Mouse (Mus musculus) ES-Bruce4 (cell line): ENCODE measurements around the gene Smg1. TPM values are rescaled to one million over a fixed set of nuclear protein-coding genes. Genes with fewer than 3 reads are reported as not detected.

ENCODE experiments used
- H3K27ac ChIP-seq: 2 replicates; pipeline ENCODE4 v1.5.1; 2012; ENCODE audit warnings: low read length, inconsistent platforms; ENCODE audit not compliant: insufficient read depth
- H3K27me3 ChIP-seq: 2 replicates; pipeline ENCODE4 v1.6.1; 2012; ENCODE audit warnings: mild to moderate bottlenecking, low read length, inconsistent platforms; ENCODE audit not compliant: control insufficient read depth, poor library complexity, insufficient read depth, severe bottlenecking
- H3K36me3 ChIP-seq: 2 replicates; pipeline ENCODE4 v1.6.1; 2012; ENCODE audit warnings: inconsistent platforms, mild to moderate bottlenecking, low read length, moderate library complexity; ENCODE audit not compliant: control insufficient read depth, poor library complexity, insufficient read depth, severe bottlenecking
- H3K4me1 ChIP-seq: one replicate; pipeline ENCODE4 v1.8.1; 2011; ENCODE audit warnings: low read length; ENCODE audit not compliant: control insufficient read depth, insufficient read depth
- H3K4me3 ChIP-seq: 2 replicates; pipeline ENCODE4 v1.5.1; 2011; ENCODE audit warnings: low read depth, mild to moderate bottlenecking, low read length
- H3K9ac ChIP-seq: 2 replicates; pipeline ENCODE4 v1.6.1; 2012; ENCODE audit warnings: low read depth, mild to moderate bottlenecking, inconsistent platforms; ENCODE audit not compliant: poor library complexity, severe bottlenecking
- H3K9me3 ChIP-seq: replicated peaks from 2 replicates; pipeline ENCODE4 v1.6.1; 2012; ENCODE audit warnings: mild to moderate bottlenecking, low read length, inconsistent platforms; ENCODE audit not compliant: control insufficient read depth, poor library complexity, insufficient read depth, severe bottlenecking
- CTCF ChIP-seq: IDR thresholded peaks from one replicate; pipeline ENCODE4 v1.8.1; 2011; ENCODE audit warnings: low read depth, low read length
- EP300 ChIP-seq: IDR thresholded peaks from 2 replicates; pipeline ENCODE4 v1.6.1; 2011; ENCODE audit warnings: low read depth, low read length; ENCODE audit not compliant: insufficient read depth
- POLR2A ChIP-seq: IDR thresholded peaks from one replicate; pipeline ENCODE4 v1.8.1; 2011; ENCODE audit warnings: low read length; ENCODE audit not compliant: insufficient read depth
- polyA plus RNA-seq: library from polyadenylated mRNA; stranded (reverse); fragments of >200 nt; gene quantifications from 2 replicates; pipeline ENCODE4 v1.2.4, GENCODE M21; 2011; ENCODE audit warnings: low read depth; ENCODE audit not compliant: missing spikeins, insufficient read depth, insufficient read length

Smg1 gene
- polyA plus RNA-seq, 1 experiment, result 90.8 TPM

- no peaks in the 10 kb centered on the region for H3K9me3 ChIP-seq
- TF ChIP-seq CTCF, result no peak
- no peak for TF ChIP-seq POLR2A
- no peak for TF ChIP-seq EP300
- H3K27me3 ChIP-seq, result no peaks in the 10 kb centered on the region
- H3K4me3 ChIP-seq, result no peak overlapping the region
- H3K9ac ChIP-seq, result peak overlapping the region; percentile 26; the same call in 1 of the 2 replicates
- H3K27ac ChIP-seq, result peak overlapping the region; percentile 93
- peaks cover 60% of the 10 kb centered on the region for H3K36me3 ChIP-seq
- peaks cover 2% of the 10 kb centered on the region for H3K4me1 ChIP-seq
Measured at GRCm38 (mm10) chr7:118117539-118118210, 125.8 kb downstream of the Smg1 start.

DNA sequence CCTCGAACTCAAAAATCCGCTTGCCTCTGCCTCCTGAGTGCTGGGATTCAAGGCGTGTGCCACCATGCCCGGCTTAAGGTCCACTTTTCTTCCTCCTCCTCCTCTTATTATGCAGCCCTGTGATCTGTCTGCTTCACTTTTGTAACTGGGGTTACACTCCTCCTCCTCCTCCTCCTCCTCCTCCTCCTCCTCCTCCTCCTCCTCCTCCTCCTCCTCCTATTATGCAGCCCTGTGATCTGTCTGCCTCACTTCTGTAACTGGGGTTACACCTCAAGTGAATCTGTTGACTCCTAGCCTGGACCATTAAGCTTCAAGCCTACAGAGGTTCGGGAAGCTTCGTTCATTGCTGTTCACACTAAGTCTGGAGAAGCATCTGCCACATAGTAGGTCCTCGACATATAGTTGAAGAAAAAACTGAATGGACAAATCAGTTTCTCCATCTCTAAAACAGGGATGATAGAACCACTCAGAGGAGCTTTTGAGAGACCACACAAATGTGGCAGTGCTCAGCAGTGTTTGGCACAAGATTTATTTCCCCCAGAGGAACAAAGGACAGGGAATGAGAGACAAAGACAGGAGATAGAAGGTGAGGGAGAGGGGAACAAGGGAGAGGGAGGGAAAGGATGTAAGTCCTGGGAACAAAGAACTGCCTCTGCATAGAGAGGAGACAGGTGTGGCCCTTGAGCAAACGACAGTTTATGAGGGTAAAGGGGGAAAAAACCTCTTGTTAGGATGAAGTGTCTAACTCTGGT is 126.5 kb downstream of the Smg1 start:
- H3K4me1 ChIP-seq, result peaks cover 2% of the 10 kb centered on the region

GRCm38 (mm10) chr7:118115877-118116568 is 127.4 kb downstream of the Smg1 start, which contains the start of gene Rps15a:
Gene Rps15a (minus strand): TSS chr7:118116188.
- Histone ChIP-seq H3K9ac (peak within 1 kb of the TSS; percentile 84), H3K4me3 (peak within 1 kb of the TSS; percentile 99), H3K27ac (peak within 1 kb of the TSS; percentile 93), H3K9me3 (no peaks in the 10 kb centered on the region), H3K4me1 (peaks cover under 1% of the 10 kb centered on the region), H3K36me3 (peaks cover 66% of the 10 kb centered on the region), H3K27me3 (no peaks in the 10 kb centered on the region)
- peak; percentile 97 for TF ChIP-seq POLR2A
- 0 out of 2 replicates have a peak, but pooled peaks have one; percentile 18 for TF ChIP-seq EP300
- TF ChIP-seq CTCF, result no peak

More for the DNA sequence above, 126.5 kb downstream of the Smg1 start:
- no peaks in the 10 kb centered on the region for H3K27me3 ChIP-seq
- TF ChIP-seq POLR2A, result no peak
- TF ChIP-seq CTCF, result no peak
- TF ChIP-seq EP300, result no peak
- H3K4me3 ChIP-seq, result peak overlapping the region; percentile 84
- H3K27ac ChIP-seq, result peak overlapping the region; percentile 93
- H3K9ac ChIP-seq, result peak overlapping the region; percentile 76
- H3K36me3 ChIP-seq, result peaks cover 62% of the 10 kb centered on the region
- H3K9me3 ChIP-seq, result no peaks in the 10 kb centered on the region

- H3K9ac ChIP-seq, result peak overlapping the region; percentile 84
- no peaks in the 10 kb centered on the region for H3K27me3 ChIP-seq
- H3K36me3 ChIP-seq, result peaks cover 66% of the 10 kb centered on the region
- no peaks in the 10 kb centered on the region for H3K9me3 ChIP-seq
- no peaks in the 10 kb centered on the region for H3K4me1 ChIP-seq
- peak overlapping the region; percentile 99 for H3K4me3 ChIP-seq
- H3K27ac ChIP-seq, result peak overlapping the region; percentile 16; the same call in 1 of the 2 replicates
- TF ChIP-seq POLR2A (no peak), EP300 (no peak), CTCF (no peak)
Measured at GRCm38 (mm10) chr7:118115533-118115876, 128.0 kb downstream of the Smg1 start.

DNA sequence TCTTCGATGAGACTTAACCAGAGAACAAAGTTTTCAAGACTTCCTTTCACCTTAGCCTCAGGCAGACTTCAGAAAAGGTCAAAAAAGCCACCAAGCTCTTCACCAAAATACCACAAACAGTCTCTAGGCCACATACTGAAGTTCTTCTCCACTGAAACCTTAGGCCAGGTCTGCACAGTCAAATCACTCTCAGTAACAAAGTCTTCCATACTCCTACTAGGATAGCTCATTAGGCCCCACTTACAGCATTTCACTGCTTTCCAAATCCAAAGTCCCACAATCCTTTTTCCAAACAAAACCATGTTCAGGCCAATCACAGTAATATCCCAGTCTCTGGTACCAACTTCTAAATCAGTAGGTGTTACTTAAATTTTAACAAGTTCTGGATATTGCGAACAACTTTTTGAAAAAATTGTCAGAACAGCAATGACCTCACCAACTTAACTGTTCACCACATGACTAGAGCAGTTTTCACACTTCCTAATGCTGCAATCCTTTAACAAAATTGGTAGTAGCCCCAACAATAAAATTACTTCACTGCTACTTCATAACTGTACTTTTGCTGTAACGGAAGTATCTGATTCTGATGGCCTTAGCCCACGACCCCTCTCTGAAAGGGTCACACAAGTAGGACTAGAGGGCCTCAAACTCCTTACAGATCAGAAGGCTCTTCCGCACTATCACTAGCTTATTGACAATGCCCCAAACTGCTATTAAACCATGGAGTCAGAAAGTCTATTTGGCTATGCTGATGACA is 129.8 kb downstream of the Smg1 start:
- TF ChIP-seq POLR2A, result no peak
- TF ChIP-seq EP300, result no peak
- no peak for TF ChIP-seq CTCF

More for the DNA sequence above, 129.8 kb downstream of the Smg1 start:
- Histone ChIP-seq H3K9me3 (no peaks in the 10 kb centered on the region), H3K36me3 (peaks cover 72% of the 10 kb centered on the region), H3K27me3 (no peaks in the 10 kb centered on the region), H3K9ac (peak overlapping the region; percentile 84), H3K4me3 (peak overlapping the region; percentile 63), H3K27ac (peak overlapping the region; percentile 27; the same call in 1 of the 2 replicates), H3K4me1 (peaks cover 1% of the 10 kb centered on the region)
